Mouse (Mus musculus) lung, postnatal 0 days (tissue): ENCODE measurements around the gene Gtf2f1.

Experiments
- CTCF ChIP-seq: IDR thresholded peaks from 2 replicates; pipeline ENCODE4 v1.5.1; 2016; ENCODE audit warnings: antibody characterized with exemption, mild to moderate bottlenecking
- EP300 ChIP-seq: IDR thresholded peaks from 2 replicates; pipeline ENCODE4 v1.6.1; 2016; ENCODE audit warnings: antibody characterized with exemption, mild to moderate bottlenecking, control low read depth

- no peak for TF ChIP-seq CTCF
- TF ChIP-seq EP300, result no peak
Measured at GRCm38 (mm10) chr17:56963646-56964045, 47.4 kb downstream of the Gtf2f1 start.
